Mouse (Mus musculus) bone marrow, adult 2 months (tissue): Measurements from ENCODE around the gene Gm11563.
"Not testable (repeated sequence)": the region's sequence is repeated elsewhere in the genome, so short reads cannot be mapped to it uniquely, and the experiment has no call there.

Experiments used
- CTCF ChIP-seq: fragments of 200-500 bp; IDR thresholded peaks from 2 replicates; pipeline ENCODE4 v1.5.1; 2011; ENCODE audit warnings: low read length, control low read depth; ENCODE audit not compliant: control insufficient read depth, insufficient read depth
- POLR2A ChIP-seq: fragments of 200-500 bp; IDR thresholded peaks from 2 replicates; pipeline ENCODE4 v1.6.1; 2011; ENCODE audit warnings: low read depth, mild to moderate bottlenecking, control low read depth, low read length, borderline replicate concordance; ENCODE audit not compliant: control insufficient read depth

DNA sequence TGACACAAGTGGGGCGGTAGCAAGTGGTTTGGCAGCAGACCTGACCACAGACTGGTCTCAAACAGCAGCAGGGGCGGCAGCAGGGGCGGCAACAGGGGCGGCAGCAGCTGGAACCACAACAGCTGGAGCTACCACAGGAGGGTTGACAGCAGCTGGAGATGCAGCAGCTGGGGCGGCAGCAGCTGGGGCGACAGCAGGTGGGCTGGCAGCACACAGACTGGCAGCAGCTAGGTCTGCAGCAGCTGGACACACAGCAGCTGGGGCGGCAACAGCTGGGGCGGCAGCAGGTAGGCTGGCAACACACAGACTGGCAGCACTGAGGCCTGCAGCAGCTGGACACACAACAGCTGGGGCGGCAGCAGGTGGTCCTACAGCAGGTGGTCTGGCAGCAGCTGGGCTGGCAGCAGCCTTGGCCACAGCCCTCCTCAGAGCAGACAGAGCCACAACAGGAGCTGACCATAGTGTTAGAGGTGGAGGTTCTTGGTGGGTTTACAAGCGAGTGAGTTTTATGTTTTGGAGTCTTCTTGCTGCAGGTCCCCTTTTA, at the start of gene Gm11563:
- TF ChIP-seq CTCF, POLR2A: not testable (repeated sequence)
